Mouse (Mus musculus): Measurements from ENCODE around the gene Inka1. TPM values are rescaled to one million over a fixed set of nuclear protein-coding genes. Genes with fewer than 3 reads are reported as not detected.

The Inka1 gene
- not detected for polyA plus RNA-seq (2014; fragmentation: Illumina TruSeq; extraction: RNeasy Lipid Tissue Mini Kit (QIAGEN cat#74804); ENCODE audit: low read depth, low replicate concordance)

GRCm38 (mm10) chr9:107985131-107986119 lies at the start of gene Inka1:
TSS of gene Inka1 (minus strand) at chr9:107985879.

DNA sequence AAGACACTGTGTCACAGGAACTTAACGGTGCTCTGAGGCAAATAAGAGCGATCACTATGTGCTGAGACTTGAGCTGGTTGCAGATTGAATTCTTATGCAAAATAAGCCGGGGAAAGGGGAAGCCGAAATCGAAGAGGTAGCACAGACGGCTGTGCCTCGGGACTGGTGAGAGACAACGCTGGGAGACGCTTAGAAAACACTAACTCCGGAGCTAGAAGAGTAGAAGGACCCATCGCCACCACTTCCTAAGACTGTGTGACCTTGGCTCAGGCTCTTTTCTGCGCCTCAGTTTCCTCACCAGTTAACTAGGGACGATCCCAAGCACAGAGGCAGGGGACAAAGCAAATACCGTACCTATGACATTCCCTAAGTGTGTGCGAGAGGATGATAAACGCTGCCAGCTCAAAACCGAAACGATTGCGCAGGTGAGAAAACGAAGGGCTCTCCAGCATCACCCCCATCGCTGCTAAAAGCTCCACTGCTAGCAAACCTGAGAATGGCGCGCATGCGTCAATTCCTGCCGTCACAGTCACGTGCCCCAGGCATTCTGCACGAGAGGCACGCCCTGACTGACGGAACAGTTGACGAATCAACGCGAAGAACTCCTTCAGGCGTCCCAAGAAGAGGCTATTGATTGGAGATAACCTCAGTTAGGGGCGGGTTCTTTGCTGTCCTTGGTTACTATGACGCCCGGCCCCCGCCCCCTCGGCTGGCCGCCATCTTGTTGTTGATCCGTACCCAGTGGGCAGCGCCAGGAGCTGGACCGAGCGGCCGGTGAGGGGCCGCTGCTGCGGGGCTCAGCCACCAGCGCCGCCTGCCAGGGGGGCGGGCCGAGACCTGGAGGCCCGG lies 16.5 kb upstream of the Inka1 start, which contains the start of gene Ip6k1:
Gene Ip6k1, plus strand, starts transcription at position 580 of the 849 bp plus-strand sequence.

GRCm38 (mm10) chr9:107996049-107996448 lies 10.4 kb upstream of the Inka1 start, which contains the start of gene Gm20662:
TSS of gene Gm20662 (plus strand) at chr9:107996349.

DNA sequence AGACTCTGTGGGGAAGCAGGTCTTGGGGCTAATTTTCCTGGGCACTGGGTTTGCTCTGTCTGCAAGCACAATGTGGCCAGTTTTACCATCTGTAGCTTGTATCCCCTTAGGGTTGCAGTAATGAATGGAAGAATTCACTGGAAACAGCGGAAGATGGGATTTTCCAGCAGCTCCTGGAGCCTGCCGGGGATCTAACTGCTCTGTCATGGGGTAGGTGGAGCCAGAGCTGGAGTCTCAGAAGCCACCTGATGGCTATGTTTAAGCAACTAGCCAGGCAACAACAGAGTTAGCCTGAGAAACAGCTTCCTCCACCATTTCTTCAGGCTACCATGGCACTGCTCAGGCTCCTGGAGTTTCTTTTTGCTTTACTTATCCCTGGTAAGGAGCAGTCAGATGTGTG lies 6.5 kb upstream of the Inka1 start, which contains the start of gene Cdhr4:
Gene Cdhr4, plus strand, starts transcription at position 301 of the 400 bp plus-strand sequence.

GRCm38 (mm10) chr9:107982681-107983346 lies 2.9 kb downstream of the Inka1 start, which contains the start of gene Gm20661:
TSS of gene Gm20661 (plus strand) at chr9:107983058.

DNA sequence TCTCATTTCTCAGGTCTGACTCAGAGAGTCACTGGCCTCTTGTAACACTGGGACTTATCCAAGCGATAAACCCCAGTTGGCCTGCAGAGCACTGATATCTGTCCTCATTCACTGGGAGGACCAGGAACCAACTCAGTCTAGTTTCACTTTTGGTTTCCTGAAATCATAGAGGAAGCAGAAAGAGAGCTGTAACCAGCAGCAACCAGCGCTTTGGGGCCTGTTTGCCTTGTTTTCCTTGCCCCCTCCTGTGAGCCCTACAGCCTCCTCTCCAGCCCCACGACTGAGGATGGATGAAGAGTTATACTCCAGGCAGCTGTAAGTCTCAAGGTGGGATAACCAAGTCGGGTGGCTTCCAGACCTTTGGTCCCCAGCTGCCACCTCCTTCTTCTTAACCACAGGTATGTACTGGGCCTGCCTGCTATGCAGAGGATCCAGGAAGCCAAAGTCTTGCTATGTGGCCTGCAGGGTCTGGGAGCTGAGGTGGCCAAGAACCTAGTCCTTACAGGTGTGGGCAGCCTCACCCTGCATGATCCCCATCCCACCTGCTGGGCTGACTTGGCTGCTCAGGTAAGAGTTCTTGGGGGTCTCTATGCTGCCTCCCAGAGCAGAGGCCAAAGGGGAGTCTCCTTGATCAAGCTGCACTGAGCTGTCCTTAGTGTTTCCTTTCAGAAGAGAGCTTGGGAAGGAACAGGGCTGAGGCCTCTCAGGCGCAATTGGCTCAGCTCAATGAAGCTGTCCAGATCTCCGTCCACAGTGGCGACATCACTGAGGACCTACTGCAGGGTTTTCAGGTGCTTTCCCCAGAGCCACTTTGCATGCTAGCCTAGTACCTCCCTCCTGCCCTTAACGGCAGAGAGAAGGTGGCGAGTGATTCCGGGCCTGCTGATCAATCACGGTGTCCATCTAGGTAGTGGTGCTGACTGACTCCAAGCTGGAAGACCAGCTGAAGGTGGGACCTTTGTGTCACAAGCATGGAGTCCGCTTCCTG lies 10.0 kb downstream of the Inka1 start, which contains the start of gene Uba7:
Gene Uba7, plus strand, starts transcription at position 107 of the 988 bp plus-strand sequence.

DNA sequence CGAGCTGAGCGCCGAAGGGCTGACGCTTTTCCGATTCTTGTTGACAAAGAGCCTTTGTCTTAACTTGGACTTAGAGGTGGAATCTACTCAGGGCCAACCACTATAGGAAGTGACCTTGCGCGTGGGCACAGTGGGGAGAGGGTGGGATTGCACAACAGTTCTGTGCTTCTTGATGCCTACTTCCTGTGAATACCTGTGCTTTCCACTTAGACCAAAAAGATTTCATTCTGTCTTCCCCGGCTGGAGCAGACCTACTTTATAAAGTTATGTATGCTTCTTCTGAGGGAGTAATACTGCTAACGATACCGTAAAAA lies 35.8 kb downstream of the Inka1 start, which contains the start of gene Traip:
Gene Traip, plus strand, starts transcription at position 215 of the 314 bp plus-strand sequence.

DNA sequence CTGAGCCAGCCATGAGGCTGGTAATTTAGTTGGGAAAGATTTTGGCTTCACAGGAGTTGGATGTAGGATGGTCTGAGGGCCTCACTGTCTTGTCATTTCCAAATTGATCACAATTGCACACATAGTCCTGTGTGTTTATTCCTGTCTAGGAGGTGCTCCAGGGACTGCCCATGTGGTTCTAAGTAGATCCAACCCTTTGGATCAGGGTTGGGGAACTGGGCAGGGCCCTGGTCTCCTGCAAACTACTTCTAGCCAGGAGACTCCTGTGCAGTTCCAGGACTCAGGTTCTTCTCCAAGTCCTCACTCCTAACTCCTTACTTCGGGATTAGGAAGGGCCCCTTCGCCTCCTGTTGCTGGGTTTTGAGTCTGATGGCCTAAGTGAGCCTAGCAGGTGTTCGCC lies 50.3 kb downstream of the Inka1 start, which contains the start of gene Camkv:
Gene Camkv, plus strand, starts transcription at position 301 of the 400 bp plus-strand sequence.

Other genes starting within 250 kb of the Inka1 start
- 233 TPM for gene Rbm5, start 214.9 kb downstream of the Inka1 start, polyA plus RNA-seq (2014; fragmentation: Illumina TruSeq; extraction: RNeasy Lipid Tissue Mini Kit (QIAGEN cat#74804); ENCODE audit: low read depth, low replicate concordance)
- gene Rbm6, start 112.6 kb downstream of the Inka1 start, polyA plus RNA-seq (2014; fragmentation: Illumina TruSeq; extraction: RNeasy Lipid Tissue Mini Kit (QIAGEN cat#74804); ENCODE audit: low read depth, low replicate concordance) = 211 TPM
- gene Mon1a, start 97.7 kb downstream of the Inka1 start, polyA plus RNA-seq (2014; fragmentation: Illumina TruSeq; extraction: RNeasy Lipid Tissue Mini Kit (QIAGEN cat#74804); ENCODE audit: low read depth, low replicate concordance) = not detected
- gene Mst1r, start 79.0 kb downstream of the Inka1 start, polyA plus RNA-seq (2014; fragmentation: Illumina TruSeq; extraction: RNeasy Lipid Tissue Mini Kit (QIAGEN cat#74804); ENCODE audit: low read depth, low replicate concordance) = 2.0 TPM
- not detected for gene Actl11, start 57.4 kb downstream of the Inka1 start, polyA plus RNA-seq (2014; fragmentation: Illumina TruSeq; extraction: RNeasy Lipid Tissue Mini Kit (QIAGEN cat#74804); ENCODE audit: low read depth, low replicate concordance)
- not detected for gene Camkv, start 50.2 kb downstream of the Inka1 start, polyA plus RNA-seq (2014; fragmentation: Illumina TruSeq; extraction: RNeasy Lipid Tissue Mini Kit (QIAGEN cat#74804); ENCODE audit: low read depth, low replicate concordance)
- 0.32 TPM for gene Traip, start 35.7 kb downstream of the Inka1 start, polyA plus RNA-seq (2014; fragmentation: Illumina TruSeq; extraction: RNeasy Lipid Tissue Mini Kit (QIAGEN cat#74804); ENCODE audit: low read depth, low replicate concordance)
- 4.6 TPM for gene Uba7, start 10.4 kb downstream of the Inka1 start, polyA plus RNA-seq (2014; fragmentation: Illumina TruSeq; extraction: RNeasy Lipid Tissue Mini Kit (QIAGEN cat#74804); ENCODE audit: low read depth, low replicate concordance)
- gene Gm20661, start 2.8 kb downstream of the Inka1 start, polyA plus RNA-seq (2014; fragmentation: Illumina TruSeq; extraction: RNeasy Lipid Tissue Mini Kit (QIAGEN cat#74804); ENCODE audit: low read depth, low replicate concordance) = 0.47 TPM
- gene Cdhr4, start 6.6 kb upstream of the Inka1 start, polyA plus RNA-seq (2014; fragmentation: Illumina TruSeq; extraction: RNeasy Lipid Tissue Mini Kit (QIAGEN cat#74804); ENCODE audit: low read depth, low replicate concordance) = not detected
- not detected for gene Gm20662, start 10.5 kb upstream of the Inka1 start, polyA plus RNA-seq (2014; fragmentation: Illumina TruSeq; extraction: RNeasy Lipid Tissue Mini Kit (QIAGEN cat#74804); ENCODE audit: low read depth, low replicate concordance)
- 21.5 TPM for gene Ip6k1, start 16.6 kb upstream of the Inka1 start, polyA plus RNA-seq (2014; fragmentation: Illumina TruSeq; extraction: RNeasy Lipid Tissue Mini Kit (QIAGEN cat#74804); ENCODE audit: low read depth, low replicate concordance)
- 1.2 TPM for gene Gmppb, start 63.4 kb upstream of the Inka1 start, polyA plus RNA-seq (2014; fragmentation: Illumina TruSeq; extraction: RNeasy Lipid Tissue Mini Kit (QIAGEN cat#74804); ENCODE audit: low read depth, low replicate concordance)
- gene Amigo3, start 67.3 kb upstream of the Inka1 start, polyA plus RNA-seq (2014; fragmentation: Illumina TruSeq; extraction: RNeasy Lipid Tissue Mini Kit (QIAGEN cat#74804); ENCODE audit: low read depth, low replicate concordance) = 0.28 TPM
- gene Mst1, start 94.6 kb upstream of the Inka1 start, polyA plus RNA-seq (2014; fragmentation: Illumina TruSeq; extraction: RNeasy Lipid Tissue Mini Kit (QIAGEN cat#74804); ENCODE audit: low read depth, low replicate concordance) = not detected
- 0.60 TPM for gene Rnf123, start 97.5 kb upstream of the Inka1 start, polyA plus RNA-seq (2014; fragmentation: Illumina TruSeq; extraction: RNeasy Lipid Tissue Mini Kit (QIAGEN cat#74804); ENCODE audit: low read depth, low replicate concordance)
- gene Apeh, start 108.7 kb upstream of the Inka1 start, polyA plus RNA-seq (2014; fragmentation: Illumina TruSeq; extraction: RNeasy Lipid Tissue Mini Kit (QIAGEN cat#74804); ENCODE audit: low read depth, low replicate concordance) = 24.7 TPM
- 0.79 TPM for gene Bsn, start 204.5 kb upstream of the Inka1 start, polyA plus RNA-seq (2014; fragmentation: Illumina TruSeq; extraction: RNeasy Lipid Tissue Mini Kit (QIAGEN cat#74804); ENCODE audit: low read depth, low replicate concordance)